8 mouse cellular contexts compared by ENCODE assay signal in genomic region chr4:132273166-132273565, GRCm38 (mm10). TPM values are rescaled to one million over a fixed set of nuclear protein-coding genes. Genes with fewer than 3 reads are reported as not detected.
DNase-seq lines count a peak whose midpoint lies in the region; ATAC-seq and TF ChIP-seq lines count a peak whose summit lies in the region.

No protein-coding gene starts in this region.

- H3K36me3 ChIP-seq in lung, embryonic 15.5 days: no peaks in the 10 kb centered on the region
- no peaks in the 10 kb centered on the region for H3K36me3 ChIP-seq in hindbrain, embryonic 14.5 days (replicated peaks; ENCODE audit: control insufficient read depth, insufficient read depth)
- H3K36me3 ChIP-seq in midbrain, embryonic 14.5 days (ENCODE audit: control insufficient read depth, insufficient read depth, low read length): no peaks in the 10 kb centered on the region

- TF ChIP-seq POLR2A in lung, adult 2 months (IDR thresholded peaks at IDR 0.05; ENCODE audit: borderline replicate concordance, extremely low read depth, low read depth, low read length): no peak

- H3K27me3 ChIP-seq in lung, embryonic 15.5 days: no peaks in the 10 kb centered on the region
- no peaks in the 10 kb centered on the region for H3K27me3 ChIP-seq in hindbrain, embryonic 14.5 days (ENCODE audit: control insufficient read depth, insufficient read depth, low read length)
- no peaks in the 10 kb centered on the region for H3K27me3 ChIP-seq in midbrain, embryonic 14.5 days (ENCODE audit: control insufficient read depth, insufficient read depth, low read length)

- WGBS in lung, embryonic 15.5 days: 40% methylated on average over 2 of the region's 2 CpGs
- 39% methylated on average over 2 of the region's 2 CpGs for WGBS in lung, adult 2 months
- 55% methylated on average over 2 of the region's 2 CpGs for WGBS in hindbrain, embryonic 14.5 days
- WGBS in midbrain, embryonic 14.5 days: 64% methylated on average over 2 of the region's 2 CpGs

- H3K27ac ChIP-seq in lung, embryonic 15.5 days: peak overlapping the region; percentile 91; the same call in 1 of the 2 replicates
- no peak overlapping the region for H3K27ac ChIP-seq in hindbrain, embryonic 14.5 days
- H3K27ac ChIP-seq in midbrain, embryonic 14.5 days (replicated peaks; ENCODE audit: low read depth, low read length): no peak overlapping the region

- H3K4me3 ChIP-seq in lung, embryonic 15.5 days: peak overlapping the region; percentile 62
- no peak overlapping the region for H3K4me3 ChIP-seq in lung, adult 2 months (replicated peaks; ENCODE audit: extremely low read depth, low read depth, low read length)
- H3K4me3 ChIP-seq in hindbrain, embryonic 14.5 days (replicated peaks; ENCODE audit: low read length): peak overlapping the region; percentile 89
- H3K4me3 ChIP-seq in midbrain, embryonic 14.5 days (replicated peaks; ENCODE audit: low read depth, low read length): peak overlapping the region; percentile 58; the same call in 1 of the 2 replicates

- H3K9ac ChIP-seq in lung, embryonic 15.5 days: peak overlapping the region; percentile 77
- peak overlapping the region; percentile 88 for H3K9ac ChIP-seq in hindbrain, embryonic 14.5 days
- 0 out of 2 replicates have a peak overlapping the region, but pooled peaks have one; percentile 21 for H3K9ac ChIP-seq in midbrain, embryonic 14.5 days (replicated peaks; ENCODE audit: low read length)

- TF ChIP-seq CTCF in lung, adult 2 months (IDR thresholded peaks at IDR 0.05; ENCODE audit: insufficient read depth, low read length): no peak

- no peaks in the 10 kb centered on the region for H3K9me3 ChIP-seq in lung, embryonic 15.5 days
- no peaks in the 10 kb centered on the region for H3K9me3 ChIP-seq in hindbrain, embryonic 14.5 days (ENCODE audit: control insufficient read depth, low read length)
- no peaks in the 10 kb centered on the region for H3K9me3 ChIP-seq in midbrain, embryonic 14.5 days (ENCODE audit: control insufficient read depth, low read length)

- no peak for ATAC-seq in lung, embryonic 15.5 days (ENCODE audit: borderline replicate concordance, extremely low read depth, low FRiP score, low TSS enrichment)
- ATAC-seq in hindbrain, embryonic 14.5 days (ENCODE audit: low FRiP score): no peak
- ATAC-seq in midbrain, embryonic 14.5 days (ENCODE audit: low FRiP score, low TSS enrichment): no peak

- H3K4me1 ChIP-seq in lung, embryonic 15.5 days: peaks cover 18% of the 10 kb centered on the region
- peaks cover 2% of the 10 kb centered on the region for H3K4me1 ChIP-seq in lung, adult 2 months (ENCODE audit: control insufficient read depth, insufficient read depth, low read length)
- peaks cover 11% of the 10 kb centered on the region for H3K4me1 ChIP-seq in hindbrain, embryonic 14.5 days (replicated peaks; ENCODE audit: control insufficient read depth, insufficient read depth, low read length)
- peaks cover 14% of the 10 kb centered on the region for H3K4me1 ChIP-seq in midbrain, embryonic 14.5 days (ENCODE audit: control insufficient read depth, insufficient read depth, low read length)

- peak overlapping the region; percentile 69 for H3K4me2 ChIP-seq in lung, embryonic 15.5 days
- H3K4me2 ChIP-seq in hindbrain, embryonic 14.5 days (replicated peaks): peak overlapping the region; percentile 87
- peak overlapping the region; percentile 93 for H3K4me2 ChIP-seq in midbrain, embryonic 14.5 days (ENCODE audit: low read length)

- DNase-seq in adrenal gland, postnatal 25 days: peak; percentile 10
- no peak for DNase-seq in adrenal gland, adult 18-20 months (ENCODE audit: low spot score in 2 of 2)
- no peak for DNase-seq in lung, adult 2 months
- no peak for DNase-seq in hindbrain, embryonic 14.5 days (ENCODE audit: low spot score)
- no peak for DNase-seq in midbrain, embryonic 14.5 days
- no peak for DNase-seq in T-cell, adult 2 months (ENCODE audit: low spot score)
- DNase-seq in thymus, postnatal 10 days (ENCODE audit: low spot score in 2 of 2): no peak

RNA-seq across cellular contexts. Expression of gene Taf12, which starts 1.0 kb away (rescaled TPM):
- 29.1 and 30.4 TPM in 2 replicates for total RNA-seq in adrenal gland, postnatal 25 days (2021)
- total RNA-seq in adrenal gland, adult 18-20 months (2021): 10 to 100 TPM; 30.7 to 37.8 TPM
- polyA plus RNA-seq in lung, embryonic 15.5 days (2015; fragmentation: Nextera tagmentation; extraction: Ambion mirVana): 46.0 and 48.5 TPM in 2 replicates
- 5.0 and 10.3 TPM in 2 replicates for polyA plus RNA-seq in lung, adult 2 months (2012; rRNA removed)
- polyA plus RNA-seq in hindbrain, embryonic 14.5 days (2014; fragmentation: Nextera tagmentation; extraction: Ambion mirVana): 38.0 and 40.8 TPM in 2 replicates
- 45.7 and 50.6 TPM in 2 replicates for polyA plus RNA-seq in midbrain, embryonic 14.5 days (2014; fragmentation: Nextera tagmentation; extraction: Ambion mirVana)

RNA-seq across cellular contexts. Expression of gene Gmeb1, which starts 11.8 kb away (rescaled TPM):
- total RNA-seq in adrenal gland, postnatal 25 days (2021): 20.3 and 21.8 TPM in 2 replicates
- total RNA-seq in adrenal gland, adult 18-20 months (2021): 10 to 100 TPM; 15.7 to 18.0 TPM
- 35.4 and 38.1 TPM in 2 replicates for polyA plus RNA-seq in lung, embryonic 15.5 days (2015; fragmentation: Nextera tagmentation; extraction: Ambion mirVana)
- 13.8 and 16.9 TPM in 2 replicates for polyA plus RNA-seq in lung, adult 2 months (2012; rRNA removed)
- polyA plus RNA-seq in hindbrain, embryonic 14.5 days (2014; fragmentation: Nextera tagmentation; extraction: Ambion mirVana): 34.7 and 36.7 TPM in 2 replicates
- 31.6 and 46.5 TPM in 2 replicates for polyA plus RNA-seq in midbrain, embryonic 14.5 days (2014; fragmentation: Nextera tagmentation; extraction: Ambion mirVana)

RNA-seq across cellular contexts. Expression of gene Rab42, which starts 30.0 kb away (rescaled TPM):
- total RNA-seq in adrenal gland, postnatal 25 days (2021): 1.8 TPM in 1 of 2 replicates, not detected in the other
- total RNA-seq in adrenal gland, adult 18-20 months (2021): 1 to 10 TPM; 1.4 to 1.6 TPM
- polyA plus RNA-seq in lung, embryonic 15.5 days (2015; fragmentation: Nextera tagmentation; extraction: Ambion mirVana): 1.4 and 2.5 TPM in 2 replicates
- 1.9 and 2.0 TPM in 2 replicates for polyA plus RNA-seq in lung, adult 2 months (2012; rRNA removed)
- 0.95 and 1.5 TPM in 2 replicates for polyA plus RNA-seq in hindbrain, embryonic 14.5 days (2014; fragmentation: Nextera tagmentation; extraction: Ambion mirVana)
- 1.3 TPM in 2 replicates for polyA plus RNA-seq in midbrain, embryonic 14.5 days (2014; fragmentation: Nextera tagmentation; extraction: Ambion mirVana)

RNA-seq across cellular contexts. Expression of gene Trnau1ap, which starts 56.2 kb away (rescaled TPM):
- total RNA-seq in adrenal gland, postnatal 25 days (2021): 35.6 and 37.0 TPM in 2 replicates
- 10 to 100 TPM; 27.1 to 32.9 TPM for total RNA-seq in adrenal gland, adult 18-20 months (2021)
- polyA plus RNA-seq in lung, embryonic 15.5 days (2015; fragmentation: Nextera tagmentation; extraction: Ambion mirVana): 67.2 and 75.0 TPM in 2 replicates
- polyA plus RNA-seq in lung, adult 2 months (2012; rRNA removed): 16.4 and 17.8 TPM in 2 replicates
- 66.8 and 73.1 TPM in 2 replicates for polyA plus RNA-seq in hindbrain, embryonic 14.5 days (2014; fragmentation: Nextera tagmentation; extraction: Ambion mirVana)
- polyA plus RNA-seq in midbrain, embryonic 14.5 days (2014; fragmentation: Nextera tagmentation; extraction: Ambion mirVana): 82.2 and 84.0 TPM in 2 replicates

Comparison
In these comparisons a context has a peak if more than half of its experiments do, and no peak if none do; other contexts are left out.
1. H3K9ac ChIP-seq: peak in every context shown above with its lines; median percentile 88 in hindbrain, embryonic 14.5 days; 77 in lung, embryonic 15.5 days; 21 in midbrain, embryonic 14.5 days.